Mouse (Mus musculus) thymus, adult 2 months (tissue): Measurements from ENCODE around the gene Smarcd1. TPM values are rescaled to one million over a fixed set of nuclear protein-coding genes. Genes with fewer than 3 reads are reported as not detected.

Source experiments
- DNase-seq: peaks from one replicate; pipeline ENCODE4 v3.0.0; 2021
- H3K27ac ChIP-seq: fragments of 200-500 bp; 2 replicates; pipeline ENCODE4 v1.5.1; 2012; ENCODE audit warnings: low read length, control low read depth; ENCODE audit not compliant: control insufficient read depth, insufficient read depth
- H3K27me3 ChIP-seq: fragments of 200-500 bp; 2 replicates; pipeline ENCODE4 v1.6.1; 2012; ENCODE audit warnings: mild to moderate bottlenecking, low read length, moderate library complexity, mixed read lengths; ENCODE audit not compliant: control insufficient read depth, insufficient read depth
- H3K36me3 ChIP-seq: fragments of 200-500 bp; 2 replicates; pipeline ENCODE4 v1.6.1; 2012; ENCODE audit warnings: mild to moderate bottlenecking, low read length, moderate library complexity; ENCODE audit not compliant: control insufficient read depth, insufficient read depth
- H3K4me1 ChIP-seq: fragments of 200-500 bp; replicated peaks from 2 replicates; pipeline ENCODE4 v1.6.1; 2012; ENCODE audit warnings: low read length; ENCODE audit not compliant: control insufficient read depth, insufficient read depth
- H3K4me3 ChIP-seq: fragments of 200-500 bp; 2 replicates; pipeline ENCODE4 v1.5.1; 2012; ENCODE audit warnings: mild to moderate bottlenecking, low read length, control low read depth, moderate library complexity; ENCODE audit not compliant: control insufficient read depth, insufficient read depth
- CTCF ChIP-seq: fragments of 200-500 bp; IDR thresholded peaks from 2 replicates; pipeline ENCODE4 v1.5.1; 2012; ENCODE audit warnings: mild to moderate bottlenecking, control low read depth, low read length, moderate library complexity, borderline replicate concordance; ENCODE audit not compliant: control insufficient read depth, poor library complexity, insufficient read depth; ENCODE audit errors: extremely low read depth
- POLR2A ChIP-seq: fragments of 200-500 bp; IDR thresholded peaks from 2 replicates; pipeline ENCODE4 v1.6.1; 2012; ENCODE audit warnings: mild to moderate bottlenecking, low read length, control low read depth, moderate library complexity; ENCODE audit not compliant: control insufficient read depth, poor library complexity, insufficient read depth; ENCODE audit errors: extremely low read depth
- WGBS: fragments of 180-500 bp; shearing (Covaris S2); methylation state at CpG from one replicate; pipeline ENCODE4 v1.1.7; 2018; 5-methylcytosine and 5-hydroxymethylcytosine counted together
- polyA plus RNA-seq: library from polyadenylated mRNA; depleted of rRNA; stranded (reverse); fragments of >200 nt; gene quantifications from 2 replicates; pipeline ENCODE4 v1.2.3, GENCODE M21; 2012

Smarcd1 gene
- polyA plus RNA-seq, 1 experiment, result 106 TPM

- H3K27me3 ChIP-seq, result no peaks in the 10 kb centered on the region
- DNase-seq, result no peak
- peaks cover 6% of the 10 kb centered on the region for H3K4me1 ChIP-seq
- peaks cover 2% of the 10 kb centered on the region for H3K36me3 ChIP-seq
- no peak within 1 kb of the TSS for H3K27ac ChIP-seq
- WGBS, result 18% methylated on average over 26 of the region's 26 CpGs
- TF ChIP-seq CTCF (no peak), POLR2A (no peak)
- H3K4me3 ChIP-seq, result no peak within 1 kb of the TSS
Observed at GRCm38 (mm10) chr15:99717386-99718334, 15.7 kb downstream of the Smarcd1 start, which contains the start of gene Gpd1. Gene Gpd1 (plus strand): TSS chr15:99717515.

GRCm38 (mm10) chr15:99718461-99719021, 16.6 kb downstream of the Smarcd1 start:
- H3K4me1 ChIP-seq, result peaks cover 6% of the 10 kb centered on the region
- H3K27me3 ChIP-seq, result no peaks in the 10 kb centered on the region
- DNase-seq, result no peak
- no peaks in the 10 kb centered on the region for H3K36me3 ChIP-seq
- no peak overlapping the region for H3K27ac ChIP-seq
- no peak overlapping the region for H3K4me3 ChIP-seq
- 96% methylated on average over 9 of the region's 9 CpGs for WGBS
- TF ChIP-seq POLR2A (no peak), CTCF (no peak)

- 91% methylated on average over 8 of the region's 8 CpGs for WGBS
- H3K4me1 ChIP-seq, result peaks cover 16% of the 10 kb centered on the region
- no peak for TF ChIP-seq CTCF
- no peak for TF ChIP-seq POLR2A
- no peak overlapping the region for H3K4me3 ChIP-seq
- H3K27ac ChIP-seq, result no peak overlapping the region
- H3K27me3 ChIP-seq, result no peaks in the 10 kb centered on the region
- no peak for DNase-seq
- no peaks in the 10 kb centered on the region for H3K36me3 ChIP-seq
Observed at GRCm38 (mm10) chr15:99719865-99720264, 17.9 kb downstream of the Smarcd1 start.

GRCm38 (mm10) chr15:99721921-99722743, 20.2 kb downstream of the Smarcd1 start:
- DNase-seq, result no peak
- H3K27me3 ChIP-seq, result no peaks in the 10 kb centered on the region
- H3K4me1 ChIP-seq, result peaks cover 16% of the 10 kb centered on the region
- no peak overlapping the region for H3K27ac ChIP-seq
- H3K4me3 ChIP-seq, result no peak overlapping the region
- WGBS, result 88% methylated on average over 25 of the region's 25 CpGs
- H3K36me3 ChIP-seq, result no peaks in the 10 kb centered on the region
- TF ChIP-seq CTCF, result no peak
- TF ChIP-seq POLR2A, result no peak

- WGBS, result 69% methylated on average over 10 of the region's 10 CpGs
- Histone ChIP-seq H3K4me3 (no peak overlapping the region), H3K27me3 (no peaks in the 10 kb centered on the region), H3K36me3 (no peaks in the 10 kb centered on the region), H3K27ac (no peak overlapping the region), H3K4me1 (peaks cover 10% of the 10 kb centered on the region)
- DNase-seq, result no peak
- TF ChIP-seq POLR2A (no peak), CTCF (no peak)
Observed at GRCm38 (mm10) chr15:99723120-99723514, 21.2 kb downstream of the Smarcd1 start.
